Mouse (Mus musculus): Measurements from ENCODE around the gene Acer2. TPM values are rescaled to one million over a fixed set of nuclear protein-coding genes. Genes with fewer than 3 reads are reported as not detected.

Gene Acer2
- polyA plus RNA-seq, 1 experiment: 2.1 TPM

GRCm38 (mm10) chr4:86852018-86852417 lies 22.2 kb upstream of the Acer2 start:
- DNase-seq (ENCODE audit: low read depth in 1 of 2, low spot score in 2 of 2): no peak
- WGBS: 69% methylated on average over 3 of the region's 3 CpGs
- H3K27me3 ChIP-seq (ENCODE audit: control insufficient read depth, insufficient read depth, low read length): no peaks in the 10 kb centered on the region
- TF ChIP-seq POLR2A (IDR thresholded peaks at IDR 0.05; ENCODE audit: low read depth, low read length) (no peak), CTCF (IDR thresholded peaks at IDR 0.05; ENCODE audit: extremely low read depth, insufficient read depth, insufficient read length, insufficient replicate concordance) (no peak)
- no peaks in the 10 kb centered on the region; the same call in 1 of the 2 replicates for H3K4me1 ChIP-seq (ENCODE audit: control insufficient read depth, insufficient read depth, insufficient read length)
- peaks cover 22% of the 10 kb centered on the region for H3K36me3 ChIP-seq (ENCODE audit: control insufficient read depth, insufficient read depth, low read length)
- H3K4me3 ChIP-seq (ENCODE audit: extremely low read depth, insufficient read depth, insufficient read length): no peak overlapping the region
- no peak overlapping the region for H3K27ac ChIP-seq (ENCODE audit: insufficient read depth, low read length)

GRCm38 (mm10) chr4:86852813-86853590 lies 21.2 kb upstream of the Acer2 start:
- H3K4me3 ChIP-seq (ENCODE audit: extremely low read depth, insufficient read depth, insufficient read length): no peak overlapping the region
- 87% methylated on average over 4 of the region's 4 CpGs for WGBS
- no peak overlapping the region for H3K27ac ChIP-seq (ENCODE audit: insufficient read depth, low read length)
- no peaks in the 10 kb centered on the region for H3K27me3 ChIP-seq (ENCODE audit: control insufficient read depth, insufficient read depth, low read length)
- H3K36me3 ChIP-seq (ENCODE audit: control insufficient read depth, insufficient read depth, low read length): peaks cover 22% of the 10 kb centered on the region
- H3K4me1 ChIP-seq (ENCODE audit: control insufficient read depth, insufficient read depth, insufficient read length): no peaks in the 10 kb centered on the region; the same call in 1 of the 2 replicates
- DNase-seq (ENCODE audit: low read depth in 1 of 2, low spot score in 2 of 2): no peak
- TF ChIP-seq CTCF (IDR thresholded peaks at IDR 0.05; ENCODE audit: extremely low read depth, insufficient read depth, insufficient read length, insufficient replicate concordance): no peak
- TF ChIP-seq POLR2A (IDR thresholded peaks at IDR 0.05; ENCODE audit: low read depth, low read length): no peak

- H3K4me3 ChIP-seq (ENCODE audit: extremely low read depth, insufficient read depth, insufficient read length): peak overlapping the region; percentile 82
- WGBS: 2% methylated on average over 50 of the region's 50 CpGs
- TF ChIP-seq CTCF (IDR thresholded peaks at IDR 0.05; ENCODE audit: extremely low read depth, insufficient read depth, insufficient read length, insufficient replicate concordance): no peak
- no peak for TF ChIP-seq POLR2A (IDR thresholded peaks at IDR 0.05; ENCODE audit: low read depth, low read length)
- no peak for DNase-seq (ENCODE audit: low read depth in 1 of 2, low spot score in 2 of 2)
- no peaks in the 10 kb centered on the region for H3K27me3 ChIP-seq (ENCODE audit: control insufficient read depth, insufficient read depth, low read length)
- peaks cover 22% of the 10 kb centered on the region for H3K36me3 ChIP-seq (ENCODE audit: control insufficient read depth, insufficient read depth, low read length)
- H3K4me1 ChIP-seq (ENCODE audit: control insufficient read depth, insufficient read depth, insufficient read length): no peaks in the 10 kb centered on the region; the same call in 1 of the 2 replicates
- peak overlapping the region; percentile 89 for H3K27ac ChIP-seq (ENCODE audit: insufficient read depth, low read length)
Observed at GRCm38 (mm10) chr4:86856304-86857112, 17.7 kb upstream of the Acer2 start.

GRCm38 (mm10) chr4:86857113-86858069 lies 16.8 kb upstream of the Acer2 start, which contains the start of gene Rps6:
Gene Rps6, minus strand, starts transcription at chr4:86857412.
- peak; percentile 94 to 96 for DNase-seq (ENCODE audit: low read depth in 1 of 2, low spot score in 2 of 2)
- under 1% methylated on average over 68 of the region's 68 CpGs for WGBS
- H3K4me3 ChIP-seq (ENCODE audit: extremely low read depth, insufficient read depth, insufficient read length): peak within 1 kb of the TSS; percentile 82

GRCm38 (mm10) chr4:86858070-86858440 lies 16.1 kb upstream of the Acer2 start:
- TF ChIP-seq CTCF (IDR thresholded peaks at IDR 0.05; ENCODE audit: extremely low read depth, insufficient read depth, insufficient read length, insufficient replicate concordance): no peak
- no peak for TF ChIP-seq POLR2A (IDR thresholded peaks at IDR 0.05; ENCODE audit: low read depth, low read length)

More at GRCm38 (mm10) chr4:86857113-86858069, 16.8 kb upstream of the Acer2 start, which contains the start of gene Rps6:
- Histone ChIP-seq H3K27me3 (ENCODE audit: control insufficient read depth, insufficient read depth, low read length) (no peaks in the 10 kb centered on the region), H3K4me1 (ENCODE audit: control insufficient read depth, insufficient read depth, insufficient read length) (no peaks in the 10 kb centered on the region; the same call in 1 of the 2 replicates), H3K27ac (ENCODE audit: insufficient read depth, low read length) (peak within 1 kb of the TSS; percentile 89), H3K36me3 (ENCODE audit: control insufficient read depth, insufficient read depth, low read length) (peaks cover 22% of the 10 kb centered on the region)
- TF ChIP-seq POLR2A (IDR thresholded peaks at IDR 0.05; ENCODE audit: low read depth, low read length) (peak; percentile 85), CTCF (IDR thresholded peaks at IDR 0.05; ENCODE audit: extremely low read depth, insufficient read depth, insufficient read length, insufficient replicate concordance) (no peak)

GRCm38 (mm10) chr4:86864087-86864486 lies 10.1 kb upstream of the Acer2 start:
- H3K4me3 ChIP-seq (ENCODE audit: extremely low read depth, insufficient read depth, insufficient read length): no peak overlapping the region
- TF ChIP-seq POLR2A (IDR thresholded peaks at IDR 0.05; ENCODE audit: low read depth, low read length) (no peak), CTCF (IDR thresholded peaks at IDR 0.05; ENCODE audit: extremely low read depth, insufficient read depth, insufficient read length, insufficient replicate concordance) (no peak)
- H3K27ac ChIP-seq (ENCODE audit: insufficient read depth, low read length): no peak overlapping the region
- H3K27me3 ChIP-seq (ENCODE audit: control insufficient read depth, insufficient read depth, low read length): no peaks in the 10 kb centered on the region
- H3K4me1 ChIP-seq (ENCODE audit: control insufficient read depth, insufficient read depth, insufficient read length): no peaks in the 10 kb centered on the region
- WGBS: 92% methylated on average over 5 of the region's 5 CpGs
- DNase-seq (ENCODE audit: low read depth in 1 of 2, low spot score in 2 of 2): no peak
- H3K36me3 ChIP-seq (ENCODE audit: control insufficient read depth, insufficient read depth, low read length): no peaks in the 10 kb centered on the region

More at GRCm38 (mm10) chr4:86858070-86858440, 16.1 kb upstream of the Acer2 start:
- H3K27me3 ChIP-seq (ENCODE audit: control insufficient read depth, insufficient read depth, low read length): no peaks in the 10 kb centered on the region
- H3K27ac ChIP-seq (ENCODE audit: insufficient read depth, low read length): no peak overlapping the region
- peaks cover 17% of the 10 kb centered on the region for H3K36me3 ChIP-seq (ENCODE audit: control insufficient read depth, insufficient read depth, low read length)
- peak overlapping the region; percentile 75; the same call in 1 of the 2 replicates for H3K4me3 ChIP-seq (ENCODE audit: extremely low read depth, insufficient read depth, insufficient read length)
- 62% methylated on average over 12 of the region's 12 CpGs for WGBS
- no peak for DNase-seq (ENCODE audit: low read depth in 1 of 2, low spot score in 2 of 2)
- no peaks in the 10 kb centered on the region; the same call in 1 of the 2 replicates for H3K4me1 ChIP-seq (ENCODE audit: control insufficient read depth, insufficient read depth, insufficient read length)
